ENCODE assay signal across 21 mouse cellular contexts in genomic region chr11:42365544-42365943, GRCm38 (mm10). TPM values are rescaled to one million over a fixed set of nuclear protein-coding genes. Genes with fewer than 3 reads are reported as not detected.
DNase-seq lines count a peak whose midpoint lies in the region; ATAC-seq lines count a peak whose summit lies in the region.
"Had no signal": no experiment of that assay in that cellular context is flagged by ENCODE, and none has a peak within 500 bp of the region (broad histone marks: within the 10 kb centered on the region; RNA-seq: fewer than 3 reads in every experiment).

No protein-coding gene starts in this region.

- intact Hi-C loops in left cerebral cortex, postnatal 36 days (cut with DNase I), result no loop called here

- no peak for DNase-seq in frontal cortex, postnatal 25 days (ENCODE audit: low spot score in 2 of 2)
- DNase-seq in right cerebral cortex, postnatal 10 days (ENCODE audit: low spot score in 2 of 2), result peak; percentile 21 to 45
- no peak for DNase-seq in right cerebral cortex, postnatal 4 days
- DNase-seq in left cerebral cortex, postnatal 36 days (ENCODE audit: low spot score in 2 of 2), result peak; percentile 4 to 11
- no peak for DNase-seq in kidney, adult 9 months
- DNase-seq in kidney, adult 8-10 months, result no peak
- DNase-seq: adrenal gland, adult 8-10 months; adrenal gland, postnatal 36 days; B cell, adult 2 months; cerebellum, adult 18-20 months; cerebellum, adult 9-11 months; cerebellum, postnatal 36 days; forebrain, postnatal 0 days; gastrocnemius, postnatal 14 days; heart, adult 2 months; heart, postnatal 36 days had no signal

- peak; percentile 98 for ATAC-seq in frontal cortex, adult (ENCODE audit: low TSS enrichment)
- ATAC-seq: CD4-positive, CD25-positive, alpha-beta regulatory T cell, adult 4 months; forebrain, embryonic 13.5 days; forebrain, postnatal 0 days had no signal

RNA-seq across cellular contexts. Expression of gene Gabra6, which starts 44.7 kb away (rescaled TPM):
- total RNA-seq in left cerebral cortex, postnatal 36 days (2021), result not detected
- total RNA-seq: adrenal gland, adult 8-10 months; adrenal gland, postnatal 36 days; forebrain, postnatal 0 days; G1E; gastrocnemius, adult 18-20 months; gastrocnemius, postnatal 14 days; heart, adult 2 months; heart, postnatal 36 days had no signal

RNA-seq across cellular contexts. Expression of gene Gabrb2, which starts 54.0 kb away (rescaled TPM):
- total RNA-seq in left cerebral cortex, postnatal 36 days (2021), result 100 to 1,000 TPM; 187 to 190 TPM

Comparison
In these comparisons a context has a peak if more than half of its experiments do, and no peak if none do; other contexts are left out.
1. DNase-seq: peak in right cerebral cortex, postnatal 10 days (2 of 2) and left cerebral cortex, postnatal 36 days (2 of 2); none in frontal cortex, postnatal 25 days (0 of 2), right cerebral cortex, postnatal 4 days (single experiment), kidney, adult 9 months (single experiment) and kidney, adult 8-10 months (0 of 2).